Mouse (Mus musculus) liver, embryonic 13.5 days (tissue): ENCODE data around the gene Rflna. TPM values are rescaled to one million over a fixed set of nuclear protein-coding genes. Genes with fewer than 3 reads are reported as not detected.

Experiments used
- ATAC-seq: fragments of 200-750 bp; cut with Nextera tagmentation; 2 replicates; pipeline ENCODE4 v1.8.0; 2017; ENCODE audit warnings: low read depth, mild to moderate bottlenecking, moderate number of reproducible peaks, moderate library complexity
- DNase-seq: peaks from one replicate; pipeline ENCODE4 v3.0.0; 2022
- H3K27ac ChIP-seq: fragments of 300-500 bp; sonication (generic); 2 replicates; pipeline ENCODE4 v1.5.1; 2015; ENCODE audit warnings: moderate library complexity, mild to moderate bottlenecking, inconsistent platforms
- H3K27me3 ChIP-seq: fragments of 300-500 bp; sonication (generic); 2 replicates; pipeline ENCODE4 v1.6.1; 2015; ENCODE audit warnings: mild to moderate bottlenecking, inconsistent platforms
- H3K36me3 ChIP-seq: fragments of 300-500 bp; sonication (generic); 2 replicates; pipeline ENCODE4 v1.6.1; 2015; ENCODE audit warnings: mild to moderate bottlenecking, inconsistent platforms
- H3K4me1 ChIP-seq: fragments of 300-500 bp; sonication (generic); replicated peaks from 2 replicates; pipeline ENCODE4 v1.6.1; 2015; ENCODE audit warnings: inconsistent platforms
- H3K4me2 ChIP-seq: fragments of 300-500 bp; sonication (generic); 2 replicates; pipeline ENCODE4 v1.6.1; 2015; ENCODE audit warnings: inconsistent platforms, mild to moderate bottlenecking, moderate library complexity
- H3K4me3 ChIP-seq: fragments of 300-500 bp; sonication (generic); replicated peaks from 2 replicates; pipeline ENCODE4 v1.5.1; 2015; ENCODE audit warnings: mild to moderate bottlenecking, inconsistent platforms
- H3K9ac ChIP-seq: fragments of 300-500 bp; sonication (generic); 2 replicates; pipeline ENCODE4 v1.6.1; 2015; ENCODE audit warnings: mild to moderate bottlenecking, inconsistent platforms
- H3K9me3 ChIP-seq: fragments of 300-500 bp; sonication (generic); replicated peaks from 2 replicates; pipeline ENCODE4 v1.6.1; 2016; ENCODE audit warnings: inconsistent platforms
- WGBS: fragments of 180-500 bp; shearing (Covaris S2); methylation state at CpG from one replicate; pipeline ENCODE4 v1.1.7; 2015; ENCODE audit not compliant: insufficient replicate concordance; 5-methylcytosine and 5-hydroxymethylcytosine counted together
- polyA plus RNA-seq: library from polyadenylated mRNA; unstranded; fragments of >200 nt; fragmentation: Nextera tagmentation; extraction: Ambion mirVana; gene quantifications from 2 replicates; pipeline ENCODE4 v1.2.1, GENCODE M21; 2015

Rflna gene
- polyA plus RNA-seq: 0.27 and 0.32 TPM in 2 replicates

GRCm38 (mm10) chr5:125002969-125003872 lies at the start of gene Rflna:
Gene Rflna, plus strand, starts transcription at chr5:125003221.
- Histone ChIP-seq H3K27me3 (peaks cover 44% of the 10 kb centered on the region), H3K27ac (no peak within 1 kb of the TSS), H3K4me2 (peak within 1 kb of the TSS; percentile 48), H3K4me3 (peak within 1 kb of the TSS; percentile 20; the same call in 1 of the 2 replicates), H3K9me3 (no peaks in the 10 kb centered on the region), H3K9ac (no peak within 1 kb of the TSS), H3K36me3 (no peaks in the 10 kb centered on the region), H3K4me1 (0 out of 2 replicates have a peak, but pooled peaks cover 15% of the 10 kb centered on the region)
- ATAC-seq (0 out of 2 replicates have a peak, but pooled peaks have one; percentile 6), DNase-seq (no peak)
- WGBS: 4% methylated on average over 39 of the region's 41 CpGs

GRCm38 (mm10) chr5:124954404-124955305 lies 48.4 kb upstream of the Rflna start:
- Histone ChIP-seq H3K36me3 (no peaks in the 10 kb centered on the region), H3K9me3 (0 out of 2 replicates have a peak, but pooled peaks cover 9% of the 10 kb centered on the region), H3K4me1 (no peaks in the 10 kb centered on the region), H3K4me2 (no peak overlapping the region), H3K27me3 (no peaks in the 10 kb centered on the region), H3K27ac (no peak overlapping the region), H3K4me3 (no peak overlapping the region), H3K9ac (no peak overlapping the region)
- WGBS: 58% methylated on average over 8 of the region's 8 CpGs
- ATAC-seq (no peak), DNase-seq (no peak)

GRCm38 (mm10) chr5:124957491-124957890 lies 45.5 kb upstream of the Rflna start:
- Histone ChIP-seq H3K9me3 (0 out of 2 replicates have a peak, but pooled peaks cover 9% of the 10 kb centered on the region), H3K4me1 (peaks cover 6% of the 10 kb centered on the region; the same call in 1 of the 2 replicates), H3K9ac (no peak overlapping the region), H3K4me3 (no peak overlapping the region), H3K4me2 (no peak overlapping the region), H3K27ac (no peak overlapping the region), H3K27me3 (no peaks in the 10 kb centered on the region), H3K36me3 (no peaks in the 10 kb centered on the region)
- ATAC-seq (no peak), DNase-seq (no peak)
- WGBS: 53% methylated on average over 5 of the region's 5 CpGs

- WGBS: 78% methylated on average over 4 of the region's 4 CpGs
- DNase-seq: no peak
- peaks cover 6% of the 10 kb centered on the region; the same call in 1 of the 2 replicates for H3K4me1 ChIP-seq
Measured at GRCm38 (mm10) chr5:124959099-124959498, 43.9 kb upstream of the Rflna start.

GRCm38 (mm10) chr5:124960131-124960901 lies 42.7 kb upstream of the Rflna start:
- DNase-seq (no peak), ATAC-seq (no peak)
- H3K9me3 ChIP-seq: 0 out of 2 replicates have a peak, but pooled peaks cover 9% of the 10 kb centered on the region
- no peak overlapping the region for H3K9ac ChIP-seq
- no peak overlapping the region for H3K27ac ChIP-seq
- H3K27me3 ChIP-seq: no peaks in the 10 kb centered on the region; the same call in 1 of the 2 replicates
- 27% methylated on average over 18 of the region's 18 CpGs for WGBS
- no peak overlapping the region for H3K4me2 ChIP-seq
- peaks cover 6% of the 10 kb centered on the region; the same call in 1 of the 2 replicates for H3K4me1 ChIP-seq
- H3K4me3 ChIP-seq: no peak overlapping the region
- H3K36me3 ChIP-seq: no peaks in the 10 kb centered on the region

More at GRCm38 (mm10) chr5:124959099-124959498, 43.9 kb upstream of the Rflna start:
- Histone ChIP-seq H3K27me3 (no peaks in the 10 kb centered on the region; the same call in 1 of the 2 replicates), H3K9me3 (0 out of 2 replicates have a peak, but pooled peaks cover 9% of the 10 kb centered on the region), H3K4me2 (no peak overlapping the region), H3K27ac (no peak overlapping the region), H3K4me3 (no peak overlapping the region), H3K36me3 (no peaks in the 10 kb centered on the region), H3K9ac (no peak overlapping the region)
- ATAC-seq: no peak

- Histone ChIP-seq H3K27ac (no peak overlapping the region), H3K9me3 (0 out of 2 replicates have a peak, but pooled peaks cover 9% of the 10 kb centered on the region), H3K27me3 (no peaks in the 10 kb centered on the region; the same call in 1 of the 2 replicates), H3K4me3 (no peak overlapping the region), H3K36me3 (no peaks in the 10 kb centered on the region), H3K9ac (no peak overlapping the region), H3K4me1 (peaks cover 6% of the 10 kb centered on the region; the same call in 1 of the 2 replicates), H3K4me2 (no peak overlapping the region)
- 62% methylated on average over 8 of the region's 8 CpGs for WGBS
- ATAC-seq: no peak
- DNase-seq: no peak
Measured at GRCm38 (mm10) chr5:124961433-124961832, 41.6 kb upstream of the Rflna start.

- no peak for ATAC-seq
Measured at GRCm38 (mm10) chr5:124962761-124963160, 40.3 kb upstream of the Rflna start.

GRCm38 (mm10) chr5:124963806-124964672 lies 39.0 kb upstream of the Rflna start:
- 0 out of 2 replicates have a peak, but pooled peaks have one; percentile 18 for ATAC-seq
- no peak for DNase-seq

More at GRCm38 (mm10) chr5:124962761-124963160, 40.3 kb upstream of the Rflna start:
- peaks cover 6% of the 10 kb centered on the region; the same call in 1 of the 2 replicates for H3K4me1 ChIP-seq
- H3K4me2 ChIP-seq: no peak overlapping the region
- H3K4me3 ChIP-seq: no peak overlapping the region
- no peaks in the 10 kb centered on the region for H3K36me3 ChIP-seq
- H3K9me3 ChIP-seq: 0 out of 2 replicates have a peak, but pooled peaks cover 9% of the 10 kb centered on the region
- no peak overlapping the region for H3K9ac ChIP-seq
- no peak for DNase-seq
- H3K27ac ChIP-seq: no peak overlapping the region
- no peaks in the 10 kb centered on the region; the same call in 1 of the 2 replicates for H3K27me3 ChIP-seq
- WGBS: 50% methylated on average over 7 of the region's 7 CpGs

GRCm38 (mm10) chr5:124966622-124967332 lies 36.2 kb upstream of the Rflna start:
- Histone ChIP-seq H3K4me2 (no peak overlapping the region), H3K4me1 (peaks cover 6% of the 10 kb centered on the region; the same call in 1 of the 2 replicates), H3K9ac (no peak overlapping the region), H3K4me3 (no peak overlapping the region), H3K27ac (no peak overlapping the region), H3K9me3 (no peaks in the 10 kb centered on the region; the same call in 1 of the 2 replicates), H3K36me3 (no peaks in the 10 kb centered on the region), H3K27me3 (no peaks in the 10 kb centered on the region; the same call in 1 of the 2 replicates)
- 66% methylated on average over 14 of the region's 14 CpGs for WGBS
- no peak for ATAC-seq
- DNase-seq: no peak

More at GRCm38 (mm10) chr5:124963806-124964672, 39.0 kb upstream of the Rflna start:
- Histone ChIP-seq H3K36me3 (no peaks in the 10 kb centered on the region), H3K4me1 (peaks cover 6% of the 10 kb centered on the region; the same call in 1 of the 2 replicates), H3K9ac (no peak overlapping the region), H3K4me3 (no peak overlapping the region), H3K4me2 (peak overlapping the region; percentile 19; the same call in 1 of the 2 replicates), H3K27me3 (no peaks in the 10 kb centered on the region; the same call in 1 of the 2 replicates), H3K9me3 (0 out of 2 replicates have a peak, but pooled peaks cover 3% of the 10 kb centered on the region), H3K27ac (no peak overlapping the region)
- 60% methylated on average over 22 of the region's 22 CpGs for WGBS
